Mouse (Mus musculus) cerebral cortex, adult 2 months (tissue): ENCODE data around the gene Mccc2.

Experiments used
- WGBS: fragments of 180-500 bp; shearing (Covaris S2); methylation state at CpG from one replicate; pipeline ENCODE4 v1.1.7; 2018; 5-methylcytosine and 5-hydroxymethylcytosine counted together

The Mccc2 gene

GRCm38 (mm10) chr13:99939320-99939671, 76.1 kb downstream of the Mccc2 start:
- 32% methylated on average over 8 of the region's 8 CpGs for WGBS

- 75% methylated on average over 10 of the region's 10 CpGs for WGBS
Observed at GRCm38 (mm10) chr13:99938606-99939319, 76.7 kb downstream of the Mccc2 start.

DNA sequence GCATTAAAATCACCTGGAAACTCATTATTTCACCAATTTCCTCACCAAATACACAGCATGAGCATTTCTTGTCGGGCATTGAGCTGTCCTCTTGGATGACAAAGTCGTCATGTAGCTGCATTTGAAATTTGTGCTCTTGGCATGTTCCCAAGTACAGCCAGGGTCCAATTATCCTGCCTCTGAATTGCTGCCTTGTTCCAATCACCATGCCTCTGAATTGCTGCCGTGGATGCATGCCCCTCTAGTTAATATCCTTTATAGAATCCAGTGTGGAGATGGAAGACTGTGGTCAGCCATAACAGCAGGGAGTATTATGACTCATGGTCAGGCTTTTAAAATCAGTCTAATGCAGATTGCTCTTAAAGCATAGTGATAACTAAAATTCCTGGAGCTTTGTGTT, 77.7 kb downstream of the Mccc2 start:
- WGBS = 44% methylated on average over 3 of the region's 3 CpGs

- WGBS = 71% methylated on average over 1 of the region's 1 CpGs
Observed at GRCm38 (mm10) chr13:99932406-99932805, 83.0 kb downstream of the Mccc2 start.

- WGBS = 89% methylated on average over 6 of the region's 6 CpGs
Observed at GRCm38 (mm10) chr13:99931502-99931901, 83.9 kb downstream of the Mccc2 start.

GRCm38 (mm10) chr13:99926249-99926648, 89.2 kb downstream of the Mccc2 start:
- 83% methylated on average over 5 of the region's 5 CpGs for WGBS

DNA sequence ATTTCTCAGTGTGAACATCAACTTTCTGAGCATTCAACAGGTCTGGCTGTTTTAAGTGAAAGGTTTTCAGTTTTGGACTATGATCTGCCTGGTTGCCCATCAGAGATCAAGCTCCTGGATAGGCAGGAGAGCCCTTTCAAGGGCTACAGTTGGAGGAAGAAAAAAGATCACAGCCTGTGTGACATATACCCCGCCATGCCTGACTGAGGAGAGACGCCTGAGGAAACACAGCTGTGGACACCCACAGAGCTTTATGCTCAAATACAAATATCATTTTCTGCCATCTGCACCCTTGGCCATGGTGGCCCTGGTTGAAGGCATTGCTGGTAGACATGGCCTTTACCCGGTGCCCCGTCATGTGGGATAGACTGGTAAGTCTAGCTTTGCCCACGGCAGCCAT, 99.8 kb downstream of the Mccc2 start:
- WGBS = 83% methylated on average over 5 of the region's 5 CpGs

GRCm38 (mm10) chr13:99900965-99901364, 114.5 kb downstream of the Mccc2 start, which contains the start of gene Cartpt:
TSS of gene Cartpt (minus strand) at chr13:99901091.
- WGBS = 46% methylated on average over 9 of the region's 9 CpGs

DNA sequence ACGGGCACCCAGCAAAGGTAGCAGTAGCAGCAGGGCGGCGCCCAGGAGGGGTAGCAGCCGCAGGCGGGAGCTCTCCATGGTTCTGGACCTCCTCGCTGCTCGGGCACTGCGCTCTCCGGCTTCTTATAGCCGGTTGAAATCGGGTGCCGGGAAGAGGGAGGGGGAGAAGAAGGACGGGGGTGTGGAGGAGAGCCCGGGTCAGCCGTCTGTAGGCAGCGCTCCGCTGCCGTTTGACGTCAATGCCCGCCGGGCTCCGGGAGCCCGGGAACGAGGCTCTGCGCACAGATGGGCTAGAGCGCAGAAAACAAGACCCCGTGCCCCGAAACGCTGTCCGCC, 114.9 kb downstream of the Mccc2 start:
- WGBS = 1% methylated on average over 30 of the region's 30 CpGs

DNA sequence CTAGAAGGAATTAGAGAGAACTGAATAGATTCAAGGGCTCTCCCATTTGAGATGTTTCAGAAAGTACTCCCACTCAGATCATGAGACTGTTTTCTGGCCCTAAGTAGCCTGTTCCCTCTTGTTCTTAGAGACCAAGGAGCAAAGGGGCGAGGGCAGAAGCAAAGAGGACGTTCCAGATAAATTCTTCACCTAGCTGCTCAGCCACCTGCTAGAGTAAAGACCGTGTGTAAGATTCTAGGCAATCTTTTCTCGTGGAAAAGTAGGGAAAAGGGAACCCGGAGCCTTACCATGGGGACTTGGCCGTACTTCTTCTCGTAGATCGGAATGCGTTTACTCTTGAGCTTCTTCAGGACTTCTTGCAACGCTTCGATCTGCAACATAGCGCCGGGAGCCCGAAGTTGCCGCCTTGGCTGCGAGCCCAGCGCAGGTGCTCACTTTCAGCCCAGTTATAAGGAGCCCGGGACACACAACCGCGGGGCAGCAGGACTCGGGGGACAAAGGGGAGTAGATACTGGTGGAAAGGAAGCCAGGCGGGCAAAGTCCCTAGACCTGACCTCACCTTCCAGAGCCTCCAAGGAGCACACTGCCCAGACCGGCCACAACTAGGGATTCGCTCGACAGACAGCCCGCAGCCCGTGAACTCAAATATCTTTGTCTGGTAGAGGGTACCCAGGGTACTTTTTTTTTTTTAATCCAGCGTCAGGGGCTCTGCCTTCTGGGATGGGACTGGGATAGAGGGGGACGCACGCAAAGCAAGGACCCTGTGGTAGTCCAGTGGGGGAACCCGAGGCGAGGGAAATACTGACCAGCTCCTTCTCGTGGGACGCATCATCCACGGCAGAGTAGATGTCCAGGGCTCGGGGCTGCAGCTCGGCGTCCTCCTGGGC, 115.5 kb downstream of the Mccc2 start:
- WGBS = 6% methylated on average over 38 of the region's 38 CpGs

- WGBS = 35% methylated on average over 14 of the region's 14 CpGs
Observed at GRCm38 (mm10) chr13:99898816-99899215, 116.6 kb downstream of the Mccc2 start.
